Mouse (Mus musculus) heart, embryonic 10.5 days (tissue): ENCODE data around the gene Nfic. TPM values are rescaled to one million over a fixed set of nuclear protein-coding genes. Genes with fewer than 3 reads are reported as not detected.
A peak's percentile ranks its signal among the peaks of the same experiment; 100 is the strongest.

Experiments
- DNase-seq: peaks from one replicate; pipeline ENCODE4 v3.0.0-alpha.2; 2017; ENCODE audit warnings: low spot score
- H3K27ac ChIP-seq: fragments of 300-500 bp; sonication (generic); 2 replicates; pipeline ENCODE4 v1.5.1; 2016; ENCODE audit warnings: mild to moderate bottlenecking
- H3K27me3 ChIP-seq: fragments of 300-500 bp; sonication (generic); 2 replicates; pipeline ENCODE4 v1.6.1; 2016; ENCODE audit warnings: mild to moderate bottlenecking; ENCODE audit not compliant: poor library complexity, insufficient read depth, severe bottlenecking
- H3K36me3 ChIP-seq: fragments of 300-500 bp; sonication (generic); 2 replicates; pipeline ENCODE4 v1.6.1; 2016; ENCODE audit warnings: mild to moderate bottlenecking, moderate library complexity
- H3K4me1 ChIP-seq: fragments of 300-500 bp; sonication (generic); 2 replicates; pipeline ENCODE4 v1.6.1; 2016; ENCODE audit warnings: mild to moderate bottlenecking
- H3K4me3 ChIP-seq: fragments of 300-500 bp; sonication (generic); 2 replicates; pipeline ENCODE4 v1.5.1; 2016; ENCODE audit warnings: mild to moderate bottlenecking, moderate library complexity
- H3K9me3 ChIP-seq: fragments of 300-500 bp; sonication (generic); 2 replicates; pipeline ENCODE4 v1.6.1; 2016; ENCODE audit warnings: mild to moderate bottlenecking, moderate library complexity
- WGBS: fragments of 180-500 bp; shearing (Covaris S2); methylation state at CpG from one replicate; pipeline ENCODE4 v1.1.7; 2016; 5-methylcytosine and 5-hydroxymethylcytosine counted together
- polyA plus RNA-seq: library from polyadenylated mRNA; unstranded; fragments of >200 nt; fragmentation: Nextera tagmentation; extraction: Ambion mirVana; gene quantifications from 2 replicates; pipeline ENCODE4 v1.2.1, GENCODE M21; 2016

The Nfic gene
- polyA plus RNA-seq, 1 experiment from 2014 or later = 23.0 TPM

GRCm38 (mm10) chr10:81395865-81396264 lies 59.6 kb downstream of the Nfic start:
- Histone ChIP-seq H3K9me3 (no peaks in the 10 kb centered on the region), H3K36me3 (peaks cover 31% of the 10 kb centered on the region), H3K27ac (no peak overlapping the region), H3K4me1 (peaks cover 38% of the 10 kb centered on the region), H3K27me3 (peaks cover 35% of the 10 kb centered on the region), H3K4me3 (no peak overlapping the region)
- 86% methylated on average over 4 of the region's 4 CpGs for WGBS
- DNase-seq = no peak

GRCm38 (mm10) chr10:81395127-81395526 lies 60.3 kb downstream of the Nfic start:
- Histone ChIP-seq H3K4me3 (no peak overlapping the region), H3K4me1 (peaks cover 35% of the 10 kb centered on the region), H3K36me3 (peaks cover 26% of the 10 kb centered on the region), H3K27me3 (peaks cover 28% of the 10 kb centered on the region), H3K9me3 (no peaks in the 10 kb centered on the region), H3K27ac (no peak overlapping the region)
- DNase-seq = no peak
- 8% methylated on average over 5 of the region's 5 CpGs for WGBS

- Histone ChIP-seq H3K27ac (peak overlapping the region; percentile 83), H3K27me3 (peaks cover 17% of the 10 kb centered on the region), H3K36me3 (peaks cover 27% of the 10 kb centered on the region), H3K4me1 (peaks cover 47% of the 10 kb centered on the region), H3K4me3 (peak overlapping the region; percentile 54), H3K9me3 (no peaks in the 10 kb centered on the region)
- 6% methylated on average over 19 of the region's 19 CpGs for WGBS
- no peak for DNase-seq
Measured at GRCm38 (mm10) chr10:81393456-81394063, 61.9 kb downstream of the Nfic start.

GRCm38 (mm10) chr10:81392781-81393185 lies 62.7 kb downstream of the Nfic start, which contains the start of gene Smim24:
TSS of gene Smim24 (plus strand) at chr10:81393051.
- 64% methylated on average over 14 of the region's 14 CpGs for WGBS
- H3K36me3 ChIP-seq = peaks cover 32% of the 10 kb centered on the region
- H3K4me3 ChIP-seq = peak within 1 kb of the TSS; percentile 54
- no peaks in the 10 kb centered on the region for H3K9me3 ChIP-seq
- H3K27me3 ChIP-seq = peaks cover 13% of the 10 kb centered on the region
- H3K4me1 ChIP-seq = peaks cover 43% of the 10 kb centered on the region
- no peak for DNase-seq
- peak within 1 kb of the TSS; percentile 83 for H3K27ac ChIP-seq

- H3K9me3 ChIP-seq = no peaks in the 10 kb centered on the region
- 81% methylated on average over 6 of the region's 6 CpGs for WGBS
- no peak overlapping the region for H3K27ac ChIP-seq
Measured at GRCm38 (mm10) chr10:81392270-81392669, 63.2 kb downstream of the Nfic start.

GRCm38 (mm10) chr10:81390678-81390965 lies 64.8 kb downstream of the Nfic start:
- peaks cover 47% of the 10 kb centered on the region for H3K4me1 ChIP-seq
- WGBS = 91% methylated on average over 13 of the region's 13 CpGs
- H3K27ac ChIP-seq = no peak overlapping the region; the same call in 1 of the 2 replicates
- H3K4me3 ChIP-seq = no peak overlapping the region
- no peaks in the 10 kb centered on the region for H3K27me3 ChIP-seq
- DNase-seq = no peak
- H3K36me3 ChIP-seq = peaks cover 50% of the 10 kb centered on the region
- H3K9me3 ChIP-seq = no peaks in the 10 kb centered on the region

More at GRCm38 (mm10) chr10:81392270-81392669, 63.2 kb downstream of the Nfic start:
- no peak overlapping the region for H3K4me3 ChIP-seq
- H3K36me3 ChIP-seq = peaks cover 33% of the 10 kb centered on the region
- DNase-seq = no peak
- peaks cover 8% of the 10 kb centered on the region for H3K27me3 ChIP-seq
- peaks cover 41% of the 10 kb centered on the region for H3K4me1 ChIP-seq

GRCm38 (mm10) chr10:81389801-81390677 lies 65.4 kb downstream of the Nfic start:
- 0 out of 2 replicates have a peak overlapping the region, but pooled peaks have one; percentile 31 for H3K27ac ChIP-seq
- no peaks in the 10 kb centered on the region for H3K27me3 ChIP-seq
- H3K36me3 ChIP-seq = peaks cover 50% of the 10 kb centered on the region
- no peak for DNase-seq
- H3K9me3 ChIP-seq = no peaks in the 10 kb centered on the region
- H3K4me3 ChIP-seq = no peak overlapping the region
- H3K4me1 ChIP-seq = peaks cover 52% of the 10 kb centered on the region
- WGBS = 66% methylated on average over 23 of the region's 23 CpGs

- DNase-seq = no peak
- 65% methylated on average over 3 of the region's 3 CpGs for WGBS
- Histone ChIP-seq H3K4me3 (no peak overlapping the region), H3K9me3 (no peaks in the 10 kb centered on the region), H3K36me3 (peaks cover 50% of the 10 kb centered on the region), H3K27ac (0 out of 2 replicates have a peak overlapping the region, but pooled peaks have one; percentile 31), H3K4me1 (peaks cover 56% of the 10 kb centered on the region), H3K27me3 (no peaks in the 10 kb centered on the region)
Measured at GRCm38 (mm10) chr10:81389373-81389772, 66.1 kb downstream of the Nfic start.

- Histone ChIP-seq H3K4me3 (no peak within 1 kb of the TSS), H3K36me3 (peaks cover 50% of the 10 kb centered on the region), H3K4me1 (peaks cover 51% of the 10 kb centered on the region), H3K27ac (0 out of 2 replicates have a peak within 1 kb of the TSS, but pooled peaks have one; percentile 31), H3K27me3 (no peaks in the 10 kb centered on the region), H3K9me3 (no peaks in the 10 kb centered on the region)
- no peak for DNase-seq
- 88% methylated on average over 5 of the region's 5 CpGs for WGBS
Measured at GRCm38 (mm10) chr10:81388505-81389055, 66.9 kb downstream of the Nfic start, which contains the start of gene Gm48552. TSS of gene Gm48552 (plus strand) at chr10:81389005.

GRCm38 (mm10) chr10:81387716-81388115 lies 67.7 kb downstream of the Nfic start:
- WGBS = 91% methylated on average over 20 of the region's 20 CpGs
- H3K4me1 ChIP-seq = peaks cover 42% of the 10 kb centered on the region
- no peaks in the 10 kb centered on the region for H3K27me3 ChIP-seq
- no peak for DNase-seq
- no peak overlapping the region for H3K27ac ChIP-seq
- no peak overlapping the region for H3K4me3 ChIP-seq
- H3K36me3 ChIP-seq = peaks cover 50% of the 10 kb centered on the region
- H3K9me3 ChIP-seq = no peaks in the 10 kb centered on the region

GRCm38 (mm10) chr10:81385603-81386306 lies 69.7 kb downstream of the Nfic start:
- Histone ChIP-seq H3K4me1 (peaks cover 47% of the 10 kb centered on the region), H3K9me3 (no peaks in the 10 kb centered on the region), H3K27me3 (no peaks in the 10 kb centered on the region), H3K27ac (0 out of 2 replicates have a peak overlapping the region, but pooled peaks have one; percentile 93), H3K4me3 (peak overlapping the region; percentile 96), H3K36me3 (peaks cover 43% of the 10 kb centered on the region)
- 81% methylated on average over 22 of the region's 22 CpGs for WGBS
- DNase-seq = no peak

- WGBS = under 1% methylated on average over 19 of the region's 19 CpGs
- Histone ChIP-seq H3K4me1 (peaks cover 38% of the 10 kb centered on the region), H3K27ac (peak overlapping the region; percentile 93), H3K36me3 (peaks cover 40% of the 10 kb centered on the region), H3K9me3 (no peaks in the 10 kb centered on the region), H3K27me3 (no peaks in the 10 kb centered on the region), H3K4me3 (peak overlapping the region; percentile 96)
- no peak for DNase-seq
Measured at GRCm38 (mm10) chr10:81384605-81384982, 70.8 kb downstream of the Nfic start.
